Mouse (Mus musculus) cerebellum, adult 2 months (tissue): Measurements from ENCODE around the gene Magohb. TPM values are rescaled to one million over a fixed set of nuclear protein-coding genes. Genes with fewer than 3 reads are reported as not detected.
A peak's percentile ranks its signal among the peaks of the same experiment; 100 is the strongest.
"Not testable (repeated sequence)": the region's sequence is repeated elsewhere in the genome, so short reads cannot be mapped to it uniquely, and the experiment has no call there.

ENCODE experiments used
- DNase-seq, 2 experiments: peaks; one replicate each; pipeline ENCODE4 v3.0.0; 2021
- H3K27ac ChIP-seq: fragments of 200-500 bp; 2 replicates; pipeline ENCODE4 v1.5.1; 2012; ENCODE audit warnings: low read length, control low read depth, inconsistent platforms; ENCODE audit not compliant: insufficient read depth
- H3K27me3 ChIP-seq: fragments of 200-500 bp; 2 replicates; pipeline ENCODE4 v1.6.1; 2012; ENCODE audit warnings: inconsistent platforms, mild to moderate bottlenecking, low read length, moderate library complexity; ENCODE audit not compliant: control insufficient read depth, insufficient read depth
- H3K4me1 ChIP-seq: fragments of 200-500 bp; 2 replicates; pipeline ENCODE4 v1.6.1; 2011; ENCODE audit warnings: low read length; ENCODE audit not compliant: control insufficient read depth, insufficient read depth
- H3K4me3 ChIP-seq: fragments of 200-500 bp; replicated peaks from 2 replicates; pipeline ENCODE3; 2011; ENCODE audit warnings: mild to moderate bottlenecking, low read depth, low read length, control low read depth; ENCODE audit not compliant: insufficient read depth
- CTCF ChIP-seq: fragments of 200-500 bp; IDR thresholded peaks from 2 replicates; pipeline ENCODE4 v1.5.1; 2011; ENCODE audit warnings: low read depth, mild to moderate bottlenecking, control low read depth, low read length, moderate library complexity, borderline replicate concordance; ENCODE audit not compliant: insufficient read depth
- POLR2A ChIP-seq: fragments of 200-500 bp; IDR thresholded peaks from 2 replicates; pipeline ENCODE4 v1.6.1; 2011; ENCODE audit warnings: low read length, control low read depth, borderline replicate concordance; ENCODE audit not compliant: insufficient read depth
- WGBS: fragments of 180-500 bp; shearing (Covaris S2); methylation state at CpG from one replicate; pipeline ENCODE4 v1.1.7; 2018; 5-methylcytosine and 5-hydroxymethylcytosine counted together
- polyA plus RNA-seq: library from polyadenylated mRNA; depleted of rRNA; stranded (reverse); fragments of >200 nt; gene quantifications from 2 replicates; pipeline ENCODE4 v1.2.3, GENCODE M21; 2012

Gene Magohb
- polyA plus RNA-seq, 1 experiment = 10.9 TPM

DNA sequence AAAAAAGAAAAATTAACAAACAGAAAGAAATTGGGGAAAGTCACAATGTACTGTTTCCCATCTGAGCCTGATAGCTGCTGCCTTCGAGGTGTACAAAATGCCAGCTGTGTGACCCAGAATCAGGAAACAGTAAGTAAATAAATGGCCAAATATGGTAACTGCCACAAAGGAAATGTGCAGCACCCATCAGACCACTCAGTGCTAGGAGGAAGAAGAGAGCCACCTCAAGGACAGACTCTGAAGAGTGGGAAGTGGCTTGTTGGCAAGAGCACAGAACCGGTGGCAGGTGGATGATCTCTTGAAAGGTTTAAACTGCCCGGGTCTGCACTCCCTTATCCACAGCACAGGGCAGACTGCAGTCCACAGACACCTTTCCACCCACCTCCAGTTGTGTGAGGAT, 15.0 kb upstream of the Magohb start:
- DNase-seq = no peak
- Histone ChIP-seq H3K4me3 (no peak overlapping the region), H3K27ac (no peak overlapping the region), H3K27me3 (no peaks in the 10 kb centered on the region), H3K4me1 (no peaks in the 10 kb centered on the region)
- TF ChIP-seq POLR2A (no peak), CTCF (no peak)
- 61% methylated on average over 3 of the region's 3 CpGs for WGBS

- no peak overlapping the region for H3K4me3 ChIP-seq
- TF ChIP-seq POLR2A = no peak
- no peak for TF ChIP-seq CTCF
- no peak for DNase-seq
- 53% methylated on average over 3 of the region's 3 CpGs for WGBS
- no peak overlapping the region for H3K27ac ChIP-seq
- no peaks in the 10 kb centered on the region; the same call in 1 of the 2 replicates for H3K27me3 ChIP-seq
- H3K4me1 ChIP-seq = no peaks in the 10 kb centered on the region
Observed at GRCm38 (mm10) chr6:131304776-131305175, 11.7 kb upstream of the Magohb start.

GRCm38 (mm10) chr6:131298531-131298930, 5.5 kb upstream of the Magohb start:
- H3K27ac ChIP-seq = no peak overlapping the region
- no peak for DNase-seq
- H3K4me3 ChIP-seq = no peak overlapping the region
- no peaks in the 10 kb centered on the region for H3K4me1 ChIP-seq
- TF ChIP-seq POLR2A = no peak
- TF ChIP-seq CTCF = no peak
- no peaks in the 10 kb centered on the region; the same call in 1 of the 2 replicates for H3K27me3 ChIP-seq

GRCm38 (mm10) chr6:131294435-131295112, 1.5 kb upstream of the Magohb start:
- Histone ChIP-seq H3K27ac (no peak overlapping the region), H3K27me3 (no peaks in the 10 kb centered on the region; the same call in 1 of the 2 replicates), H3K4me3 (no peak overlapping the region), H3K4me1 (no peaks in the 10 kb centered on the region)
- 88% methylated on average over 5 of the region's 5 CpGs for WGBS
- TF ChIP-seq CTCF (no peak), POLR2A (no peak)
- no peak for DNase-seq

DNA sequence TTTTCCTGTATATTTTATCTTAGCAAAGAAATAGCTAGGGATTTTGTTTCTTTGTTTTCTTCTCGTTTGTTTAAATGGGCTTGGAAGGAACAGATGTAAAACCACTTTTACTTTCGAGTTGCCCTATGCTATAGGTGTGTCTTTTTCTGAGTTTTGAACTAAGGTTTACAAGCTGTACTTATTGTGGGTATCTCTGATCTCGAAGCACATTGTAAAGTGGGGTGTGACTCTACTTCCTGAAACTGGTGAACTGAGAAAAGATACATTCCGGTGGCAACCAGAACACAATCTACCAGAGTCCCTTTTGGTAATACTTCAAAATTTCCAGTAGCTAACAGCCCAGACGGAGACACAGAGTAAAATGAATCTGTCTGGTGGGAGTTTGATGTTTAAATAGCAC, 872 bp upstream of the Magohb start:
- H3K27ac ChIP-seq = no peak overlapping the region
- H3K4me1 ChIP-seq = no peaks in the 10 kb centered on the region
- H3K4me3 ChIP-seq = peak overlapping the region; percentile 99
- H3K27me3 ChIP-seq = no peaks in the 10 kb centered on the region; the same call in 1 of the 2 replicates
- TF ChIP-seq CTCF = no peak
- no peak for TF ChIP-seq POLR2A
- no peak for DNase-seq
- WGBS = 91% methylated on average over 5 of the region's 5 CpGs

DNA sequence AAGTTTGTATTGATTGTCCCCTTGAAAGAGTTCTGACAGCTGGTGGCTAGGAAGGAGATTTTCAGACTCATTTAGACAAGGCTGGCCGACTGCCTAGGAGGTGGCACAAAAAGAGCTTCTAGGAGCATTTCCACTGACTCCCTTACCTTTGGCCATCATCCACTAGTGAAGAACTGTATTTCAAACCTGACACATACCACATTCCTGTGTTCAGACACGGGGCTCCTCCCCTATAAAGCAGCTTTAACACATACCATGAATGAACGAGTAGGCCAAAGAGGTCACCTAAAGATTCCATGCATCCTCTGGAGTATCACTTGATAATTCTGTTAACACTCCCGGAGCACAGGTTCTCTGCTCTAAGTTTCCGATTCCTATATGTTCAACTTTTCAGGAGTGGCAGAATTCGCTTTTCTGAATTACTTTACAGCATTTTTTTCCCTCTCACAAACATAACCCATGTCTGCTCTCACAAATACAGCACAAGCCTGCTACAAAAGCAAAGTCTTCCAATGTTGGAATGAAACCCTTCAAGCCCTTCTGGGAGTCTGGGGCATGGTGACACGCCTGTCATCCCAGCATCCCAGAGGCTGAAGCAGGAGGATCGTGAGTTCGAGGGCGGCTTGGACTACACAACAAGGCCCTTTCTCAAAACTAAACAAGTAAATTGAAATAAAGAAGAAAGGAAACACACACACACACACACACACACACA, 611 bp downstream of the Magohb start:
- H3K4me1 ChIP-seq = no peaks in the 10 kb centered on the region
- H3K27ac ChIP-seq = peak overlapping the region; percentile 57; the same call in 1 of the 2 replicates
- peak overlapping the region; percentile 99 for H3K4me3 ChIP-seq
- TF ChIP-seq CTCF (no peak), POLR2A (no peak)
- WGBS = 9% methylated on average over 10 of the region's 10 CpGs
- H3K27me3 ChIP-seq = no peaks in the 10 kb centered on the region
- peak; percentile 7 to 29 for DNase-seq

DNA sequence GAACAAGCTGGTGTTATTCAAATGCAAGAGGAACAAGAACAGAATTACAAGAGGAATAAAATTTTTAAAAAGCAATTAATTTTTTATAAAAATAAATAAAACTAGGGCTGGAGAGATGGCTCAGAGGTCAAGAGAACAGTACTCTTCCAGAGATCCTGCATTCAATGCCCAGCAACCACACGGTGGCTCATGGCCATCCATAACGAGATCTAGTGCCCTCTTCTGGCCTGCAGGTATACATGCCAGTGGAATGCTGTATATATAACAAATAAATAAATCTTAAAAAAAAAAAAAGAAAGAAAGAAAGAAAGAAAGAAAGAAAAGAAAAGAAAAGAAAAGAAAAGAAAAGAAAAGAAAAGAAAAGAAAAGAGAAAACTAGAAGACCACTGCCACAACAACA, 2.6 kb downstream of the Magohb start:
- DNase-seq = peak; percentile 23 to 24
- Histone ChIP-seq H3K4me1 (no peaks in the 10 kb centered on the region), H3K27me3 (no peaks in the 10 kb centered on the region), H3K4me3 (no peak overlapping the region), H3K27ac (no peak overlapping the region)
- WGBS = 4% methylated on average over 2 of the region's 2 CpGs
- TF ChIP-seq POLR2A (no peak), CTCF (peak; percentile 51; the same call in 1 of the 2 replicates)

GRCm38 (mm10) chr6:131278160-131278559, 14.9 kb downstream of the Magohb start:
- H3K27ac ChIP-seq, DNase-seq, H3K4me3 ChIP-seq, H3K4me1 ChIP-seq, H3K27me3 ChIP-seq: not testable (repeated sequence)
- 96% methylated on average over 2 of the region's 2 CpGs for WGBS
